Mouse (Mus musculus) stomach, embryonic 14.5 days (tissue): ENCODE data around the gene Kpna2. TPM values are rescaled to one million over a fixed set of nuclear protein-coding genes. Genes with fewer than 3 reads are reported as not detected.

Source experiments
- ATAC-seq: fragments of 200-750 bp; cut with Nextera tagmentation; 2 replicates; pipeline ENCODE4 v1.8.0; 2017; ENCODE audit warnings: low read depth, moderate TSS enrichment; ENCODE audit not compliant: insufficient number of reproducible peaks, insufficient read depth, low FRiP score
- H3K27ac ChIP-seq: fragments of 300-500 bp; sonication (generic); 2 replicates; pipeline ENCODE4 v1.5.1; 2014; ENCODE audit warnings: mild to moderate bottlenecking, low read length, moderate library complexity, mixed read lengths
- H3K27me3 ChIP-seq: fragments of 300-500 bp; sonication (generic); 2 replicates; pipeline ENCODE4 v1.6.1; 2014; ENCODE audit warnings: low read length, control low read depth, mixed read lengths; ENCODE audit not compliant: control insufficient read depth, insufficient read depth
- H3K36me3 ChIP-seq: fragments of 300-500 bp; sonication (generic); 2 replicates; pipeline ENCODE4 v1.6.1; 2014; ENCODE audit warnings: mild to moderate bottlenecking, control low read depth, low read length, moderate library complexity, mixed read lengths; ENCODE audit not compliant: control insufficient read depth, insufficient read depth
- H3K4me1 ChIP-seq: fragments of 300-500 bp; sonication (generic); 2 replicates; pipeline ENCODE4 v1.6.1; 2014; ENCODE audit warnings: low read length, control low read depth, mixed read lengths; ENCODE audit not compliant: control insufficient read depth, insufficient read depth
- H3K4me2 ChIP-seq: fragments of 300-500 bp; sonication (generic); replicated peaks from 2 replicates; pipeline ENCODE4 v1.6.1; 2014; ENCODE audit warnings: low read depth, low read length, control low read depth
- H3K4me3 ChIP-seq: fragments of 300-500 bp; sonication (generic); 2 replicates; pipeline ENCODE4 v1.5.1; 2014; ENCODE audit warnings: low read depth, low read length, control low read depth
- H3K9ac ChIP-seq: fragments of 300-500 bp; sonication (generic); replicated peaks from 2 replicates; pipeline ENCODE4 v1.6.1; 2014; ENCODE audit warnings: low read depth, mild to moderate bottlenecking, control low read depth, low read length, moderate library complexity, mixed read lengths
- H3K9me3 ChIP-seq: fragments of 300-500 bp; sonication (generic); 2 replicates; pipeline ENCODE4 v1.6.1; 2016; ENCODE audit warnings: low read depth, low read length, control low read depth; ENCODE audit not compliant: control insufficient read depth
- WGBS: fragments of 180-500 bp; shearing (Covaris S2); extraction: QIAGEN DNeasy Blood & Tissue Kit; methylation state at CpG from one replicate; pipeline ENCODE4 v1.1.7; 2014; 5-methylcytosine and 5-hydroxymethylcytosine counted together
- polyA plus RNA-seq: library from polyadenylated mRNA; unstranded; fragments of >200 nt; fragmentation: Nextera tagmentation; extraction: Ambion mirVana; gene quantifications from 2 replicates; pipeline ENCODE4 v1.2.1, GENCODE M21; 2014

Gene Kpna2
- polyA plus RNA-seq, 1 experiment from 2014 or later = 383 TPM

- Histone ChIP-seq H3K27me3 (no peaks in the 10 kb centered on the region), H3K4me1 (no peaks in the 10 kb centered on the region), H3K9me3 (no peaks in the 10 kb centered on the region), H3K4me2 (no peak overlapping the region), H3K9ac (no peak overlapping the region), H3K27ac (no peak overlapping the region), H3K36me3 (no peaks in the 10 kb centered on the region), H3K4me3 (no peak overlapping the region)
- no peak for ATAC-seq
- WGBS = 71% methylated on average over 8 of the region's 8 CpGs
Measured at GRCm38 (mm10) chr11:106954566-106954965, 44.8 kb downstream of the Kpna2 start.

GRCm38 (mm10) chr11:106954116-106954515, 45.2 kb downstream of the Kpna2 start:
- Histone ChIP-seq H3K4me1 (no peaks in the 10 kb centered on the region), H3K4me3 (no peak overlapping the region), H3K9me3 (no peaks in the 10 kb centered on the region), H3K27me3 (no peaks in the 10 kb centered on the region), H3K9ac (no peak overlapping the region), H3K36me3 (no peaks in the 10 kb centered on the region), H3K27ac (no peak overlapping the region), H3K4me2 (no peak overlapping the region)
- ATAC-seq = no peak
- 74% methylated on average over 9 of the region's 9 CpGs for WGBS

Other genes with a start within 250 kb of the Kpna2 start
- 41.9 and 45.2 TPM in 2 replicates for gene Pecam1, start 248.9 kb downstream of the Kpna2 start, polyA plus RNA-seq
- gene Milr1, start 248.3 kb downstream of the Kpna2 start, polyA plus RNA-seq = 1.9 and 2.8 TPM in 2 replicates
- gene Polg2, start 220.0 kb downstream of the Kpna2 start, polyA plus RNA-seq = 10.1 and 11.8 TPM in 2 replicates
- gene Ddx5, start 210.4 kb downstream of the Kpna2 start, polyA plus RNA-seq = 396 and 414 TPM in 2 replicates
- 22.0 and 22.7 TPM in 2 replicates for gene Cep95, start 210.3 kb downstream of the Kpna2 start, polyA plus RNA-seq
- gene Smurf2, start 78.8 kb downstream of the Kpna2 start, polyA plus RNA-seq = 23.0 and 23.5 TPM in 2 replicates
- gene 1810010H24Rik, start 26.1 kb upstream of the Kpna2 start, polyA plus RNA-seq = 2.5 and 2.6 TPM in 2 replicates
- gene Bptf, start 132.6 kb upstream of the Kpna2 start, polyA plus RNA-seq = 43.9 and 57.0 TPM in 2 replicates
- 51.7 and 54.0 TPM in 2 replicates for gene Nol11, start 189.8 kb upstream of the Kpna2 start, polyA plus RNA-seq